Mouse (Mus musculus) small intestine, adult 2 months (tissue): ENCODE results near the gene Agbl4.

Experiments used
- CTCF ChIP-seq: fragments of 200-500 bp; IDR thresholded peaks from 2 replicates; pipeline ENCODE4 v1.5.1; 2012; ENCODE audit warnings: low read depth, mild to moderate bottlenecking, control low read depth, inconsistent platforms, low read length, moderate library complexity, mixed read lengths; ENCODE audit not compliant: insufficient replicate concordance, insufficient read length; ENCODE audit errors: extremely low read depth
- POLR2A ChIP-seq: fragments of 200-500 bp; IDR thresholded peaks from 2 replicates; pipeline ENCODE4 v1.6.1; 2012; ENCODE audit warnings: low read depth, mild to moderate bottlenecking, control low read depth, inconsistent platforms, low read length, moderate library complexity

DNA sequence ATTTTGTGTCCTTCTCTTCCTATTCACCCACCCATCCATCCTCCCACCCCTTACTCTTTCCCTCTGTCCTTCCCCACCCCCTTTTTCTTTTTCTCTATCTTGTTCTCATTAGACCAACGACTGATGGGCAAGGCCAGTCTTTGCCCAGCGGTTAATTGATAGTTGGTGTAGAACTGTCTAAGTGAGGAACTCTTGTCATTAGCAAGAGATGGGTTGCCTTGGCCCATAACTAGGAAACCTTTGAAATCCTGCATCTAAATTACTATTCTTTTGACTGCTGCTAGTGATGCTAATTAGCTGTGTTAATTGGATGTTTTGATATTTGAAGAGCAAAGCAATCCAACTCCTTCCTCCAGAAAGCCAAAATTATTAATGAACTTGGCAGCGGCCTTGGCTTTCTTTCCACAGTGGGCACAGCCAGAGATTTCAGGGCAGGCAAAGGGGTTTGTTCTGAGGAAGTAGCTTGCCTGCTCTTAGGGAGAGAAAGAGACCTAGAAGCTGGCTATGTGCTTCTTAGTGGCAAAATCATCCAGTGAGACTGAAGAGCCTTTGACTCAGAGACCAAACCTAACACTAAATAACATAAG, 1238.2 kb downstream of the Agbl4 start:
- TF ChIP-seq POLR2A = no peak
- no peak for TF ChIP-seq CTCF
